Mouse (Mus musculus) left cerebral cortex, adult 8-10 months (tissue): ENCODE results near the gene Jmjd8. TPM values are rescaled to one million over a fixed set of nuclear protein-coding genes. Genes with fewer than 3 reads are reported as not detected.

Experiments used
- DNase-seq, 2 experiments: peaks; one replicate each; pipeline ENCODE4 v3.0.0; 2022; ENCODE audit warnings: low spot score in 2 of 2
- total RNA-seq, 4 experiments: library from RNA; stranded (reverse); gene quantifications; 2 replicates each; pipeline ENCODE4 v1.2.4; 2022

Gene Jmjd8
- total RNA-seq, 4 experiments from 2014 or later = 52.6 to 63.8 (median 56.4) TPM

GRCm38 (mm10) chr17:25860832-25861703, 32.4 kb downstream of the Jmjd8 start, which contains the start of gene Wdr90:
Wdr90 (minus strand) TSS chr17:25861501.
- DNase-seq = peak; percentile 85 to 93

GRCm38 (mm10) chr17:25861704-25862612, 33.3 kb downstream of the Jmjd8 start:
- no peak for DNase-seq

- DNase-seq = no peak
These were observed 35.0 kb downstream of the Jmjd8 start for GRCm38 (mm10) chr17:25863681-25864080.

GRCm38 (mm10) chr17:25864311-25864710, 35.6 kb downstream of the Jmjd8 start:
- no peak for DNase-seq

- no peak for DNase-seq
These were observed 36.6 kb downstream of the Jmjd8 start for GRCm38 (mm10) chr17:25865288-25865687.

- DNase-seq = no peak
These were observed 37.5 kb downstream of the Jmjd8 start for GRCm38 (mm10) chr17:25866172-25866571.

GRCm38 (mm10) chr17:25867509-25867835, 38.8 kb downstream of the Jmjd8 start:
- no peak for DNase-seq

GRCm38 (mm10) chr17:25867836-25868600, 39.4 kb downstream of the Jmjd8 start:
- DNase-seq = peak in 1 of 2 experiments; percentile 16

- peak; percentile 69 to 73 for DNase-seq
These were observed 40.0 kb downstream of the Jmjd8 start, which contains the start of gene Mcrip2 for GRCm38 (mm10) chr17:25868601-25869191. Mcrip2 (minus strand) TSS chr17:25868764.

- DNase-seq = peak in 1 of 2 experiments; percentile 5
These were observed 40.8 kb downstream of the Jmjd8 start for GRCm38 (mm10) chr17:25869498-25869897.

GRCm38 (mm10) chr17:25869954-25870353, 41.3 kb downstream of the Jmjd8 start:
- DNase-seq = peak in 1 of 2 experiments; percentile 4

GRCm38 (mm10) chr17:25871566-25871965, 42.9 kb downstream of the Jmjd8 start:
- peak in 1 of 2 experiments; percentile 4 for DNase-seq

- DNase-seq = no peak
These were observed 44.0 kb downstream of the Jmjd8 start for GRCm38 (mm10) chr17:25872676-25873075.

- DNase-seq = no peak
These were observed 44.9 kb downstream of the Jmjd8 start for GRCm38 (mm10) chr17:25873405-25874147.

GRCm38 (mm10) chr17:25874148-25874720, 45.6 kb downstream of the Jmjd8 start:
- no peak for DNase-seq

- DNase-seq = peak; percentile 89 to 100
These were observed 46.1 kb downstream of the Jmjd8 start, which contains the start of gene Mettl26 for GRCm38 (mm10) chr17:25874721-25875170. Mettl26 (plus strand) TSS chr17:25875074.

GRCm38 (mm10) chr17:25875171-25876136, 46.8 kb downstream of the Jmjd8 start:
- peak; percentile 84 to 86 for DNase-seq

- DNase-seq = no peak
These were observed 47.8 kb downstream of the Jmjd8 start for GRCm38 (mm10) chr17:25876347-25876915.
